Mouse (Mus musculus): ENCODE data around the gene Gm5105. TPM values are rescaled to one million over a fixed set of nuclear protein-coding genes. Genes with fewer than 3 reads are reported as not detected.

Gm5105 gene
- polyA plus RNA-seq, 1 experiment from 2014 or later: 0.56 TPM

DNA sequence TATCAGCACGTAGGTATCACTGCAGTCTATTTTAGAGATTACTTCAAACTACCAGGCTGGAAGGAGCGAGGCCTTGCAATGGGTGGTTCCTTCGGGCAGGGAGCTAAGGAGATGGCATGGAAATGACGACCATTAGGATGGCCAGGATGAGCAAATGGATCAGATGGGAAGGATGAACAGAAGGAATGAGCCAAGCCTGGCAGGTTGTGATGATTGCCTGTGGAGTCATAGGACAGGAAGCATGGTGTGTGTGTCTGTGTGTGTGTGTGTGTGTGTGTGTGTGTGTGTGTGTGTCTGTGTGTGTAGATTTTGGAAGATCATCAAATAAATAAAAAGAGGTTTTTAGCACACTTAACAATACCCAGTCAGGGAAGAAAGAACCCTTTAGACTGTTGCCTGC, 44.5 kb downstream of the Gm5105 start:
- no peaks in the 10 kb centered on the region for H3K36me3 ChIP-seq
- no peak overlapping the region for H3K4me3 ChIP-seq
- no peaks in the 10 kb centered on the region for H3K27me3 ChIP-seq (replicated peaks)
- H3K9me3 ChIP-seq: 0 out of 2 replicates have a peak, but pooled peaks cover 7% of the 10 kb centered on the region
- 84% methylated on average over 4 of the region's 4 CpGs for WGBS
- no peak overlapping the region for H3K9ac ChIP-seq
- H3K4me1 ChIP-seq: peaks cover 17% of the 10 kb centered on the region
- H3K27ac ChIP-seq (replicated peaks): no peak overlapping the region
- ATAC-seq (ENCODE audit: extremely low read depth, insufficient number of reproducible peaks, low FRiP score, low TSS enrichment): no peak
- no peak overlapping the region for H3K4me2 ChIP-seq

- Histone ChIP-seq H3K4me2 (no peak overlapping the region), H3K9me3 (0 out of 2 replicates have a peak, but pooled peaks cover 7% of the 10 kb centered on the region), H3K27me3 (replicated peaks) (no peaks in the 10 kb centered on the region), H3K36me3 (no peaks in the 10 kb centered on the region), H3K27ac (replicated peaks) (no peak overlapping the region), H3K4me3 (no peak overlapping the region), H3K4me1 (peaks cover 11% of the 10 kb centered on the region), H3K9ac (no peak overlapping the region)
- no peak for ATAC-seq (ENCODE audit: extremely low read depth, insufficient number of reproducible peaks, low FRiP score, low TSS enrichment)
- WGBS: 80% methylated on average over 4 of the region's 4 CpGs
These were observed 45.2 kb downstream of the Gm5105 start for GRCm38 (mm10) chr3:138022003-138022402.

GRCm38 (mm10) chr3:138016810-138017209, 50.4 kb downstream of the Gm5105 start:
- Histone ChIP-seq H3K36me3 (no peaks in the 10 kb centered on the region), H3K9ac (no peak overlapping the region)

GRCm38 (mm10) chr3:138014725-138015124, 52.5 kb downstream of the Gm5105 start:
- Histone ChIP-seq H3K4me1 (peaks cover 19% of the 10 kb centered on the region), H3K9ac (no peak overlapping the region), H3K27ac (replicated peaks) (no peak overlapping the region), H3K4me3 (no peak overlapping the region), H3K4me2 (no peak overlapping the region), H3K36me3 (no peaks in the 10 kb centered on the region), H3K9me3 (0 out of 2 replicates have a peak, but pooled peaks cover 7% of the 10 kb centered on the region), H3K27me3 (replicated peaks) (no peaks in the 10 kb centered on the region)
- no peak for ATAC-seq (ENCODE audit: extremely low read depth, insufficient number of reproducible peaks, low FRiP score, low TSS enrichment)
- WGBS: 19% methylated on average over 2 of the region's 2 CpGs

More at GRCm38 (mm10) chr3:138016810-138017209, 50.4 kb downstream of the Gm5105 start:
- no peak overlapping the region for H3K27ac ChIP-seq (replicated peaks)
- H3K9me3 ChIP-seq: 0 out of 2 replicates have a peak, but pooled peaks cover 7% of the 10 kb centered on the region
- 78% methylated on average over 12 of the region's 12 CpGs for WGBS
- H3K4me2 ChIP-seq: no peak overlapping the region
- H3K27me3 ChIP-seq (replicated peaks): no peaks in the 10 kb centered on the region
- no peak overlapping the region for H3K4me3 ChIP-seq
- ATAC-seq (ENCODE audit: extremely low read depth, insufficient number of reproducible peaks, low FRiP score, low TSS enrichment): no peak
- peaks cover 5% of the 10 kb centered on the region for H3K4me1 ChIP-seq

DNA sequence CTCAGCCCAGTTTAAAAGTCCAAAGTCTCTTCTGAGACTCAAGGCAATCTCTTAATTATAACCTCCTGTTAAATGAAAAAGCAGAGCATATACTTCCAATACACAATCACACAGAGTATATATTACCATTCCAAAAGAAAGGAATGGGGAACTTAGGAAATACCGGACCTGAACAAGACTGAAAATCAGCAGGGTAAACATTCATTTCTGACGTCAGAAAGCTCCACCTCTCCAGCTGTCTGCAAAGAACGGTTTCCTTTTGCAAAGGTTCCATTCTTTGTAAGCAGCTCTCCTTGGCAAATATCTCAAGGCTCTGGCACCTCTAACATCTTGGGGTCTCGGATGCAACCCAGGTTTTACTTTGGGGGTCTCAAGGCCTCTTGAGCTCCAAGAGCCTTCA, 54.8 kb downstream of the Gm5105 start:
- no peaks in the 10 kb centered on the region for H3K27me3 ChIP-seq (replicated peaks)
- no peak overlapping the region for H3K4me3 ChIP-seq
- H3K36me3 ChIP-seq: no peaks in the 10 kb centered on the region
- H3K9ac ChIP-seq: no peak overlapping the region
- H3K9me3 ChIP-seq: no peaks in the 10 kb centered on the region
- ATAC-seq (ENCODE audit: extremely low read depth, insufficient number of reproducible peaks, low FRiP score, low TSS enrichment): no peak
- H3K4me1 ChIP-seq: peaks cover 34% of the 10 kb centered on the region
- no peak overlapping the region for H3K27ac ChIP-seq (replicated peaks)
- WGBS: 49% methylated on average over 4 of the region's 4 CpGs
- H3K4me2 ChIP-seq: no peak overlapping the region

GRCm38 (mm10) chr3:138008152-138008551, 59.0 kb downstream of the Gm5105 start:
- whole genome bisulfite sequencing: 33% methylated on average over 6 of the region's 6 CpGs
- Histone ChIP-seq H3K27ac (replicated peaks) (peak overlapping the region; percentile 65), H3K36me3 (peaks cover 5% of the 10 kb centered on the region; the same call in 1 of the 2 replicates), H3K27me3 (replicated peaks) (no peaks in the 10 kb centered on the region), H3K4me3 (no peak overlapping the region), H3K9ac (peak overlapping the region; percentile 0; the same call in 1 of the 2 replicates), H3K9me3 (0 out of 2 replicates have a peak, but pooled peaks cover 7% of the 10 kb centered on the region), H3K4me2 (peak overlapping the region; percentile 22; the same call in 1 of the 2 replicates), H3K4me1 (peaks cover 50% of the 10 kb centered on the region)
- no peak for ATAC-seq (ENCODE audit: extremely low read depth, insufficient number of reproducible peaks, low FRiP score, low TSS enrichment)

GRCm38 (mm10) chr3:138006896-138007295, 60.3 kb downstream of the Gm5105 start:
- Histone ChIP-seq H3K4me3 (no peak overlapping the region), H3K4me1 (peaks cover 61% of the 10 kb centered on the region), H3K9me3 (0 out of 2 replicates have a peak, but pooled peaks cover 7% of the 10 kb centered on the region), H3K36me3 (peaks cover 5% of the 10 kb centered on the region; the same call in 1 of the 2 replicates), H3K9ac (0 out of 2 replicates have a peak overlapping the region, but pooled peaks have one; percentile 7), H3K4me2 (no peak overlapping the region), H3K27ac (replicated peaks) (no peak overlapping the region), H3K27me3 (replicated peaks) (no peaks in the 10 kb centered on the region)
- ATAC-seq (ENCODE audit: extremely low read depth, insufficient number of reproducible peaks, low FRiP score, low TSS enrichment): no peak
- 48% methylated on average over 3 of the region's 3 CpGs for WGBS

GRCm38 (mm10) chr3:138003264-138003663, 63.9 kb downstream of the Gm5105 start:
- Histone ChIP-seq H3K27ac (replicated peaks) (no peak overlapping the region), H3K9me3 (0 out of 2 replicates have a peak, but pooled peaks cover 7% of the 10 kb centered on the region), H3K36me3 (peaks cover 5% of the 10 kb centered on the region; the same call in 1 of the 2 replicates), H3K4me3 (no peak overlapping the region), H3K4me1 (peaks cover 73% of the 10 kb centered on the region), H3K4me2 (no peak overlapping the region), H3K27me3 (replicated peaks) (no peaks in the 10 kb centered on the region), H3K9ac (no peak overlapping the region)
- no peak for ATAC-seq (ENCODE audit: extremely low read depth, insufficient number of reproducible peaks, low FRiP score, low TSS enrichment)
- 71% methylated on average over 7 of the region's 7 CpGs for WGBS

DNA sequence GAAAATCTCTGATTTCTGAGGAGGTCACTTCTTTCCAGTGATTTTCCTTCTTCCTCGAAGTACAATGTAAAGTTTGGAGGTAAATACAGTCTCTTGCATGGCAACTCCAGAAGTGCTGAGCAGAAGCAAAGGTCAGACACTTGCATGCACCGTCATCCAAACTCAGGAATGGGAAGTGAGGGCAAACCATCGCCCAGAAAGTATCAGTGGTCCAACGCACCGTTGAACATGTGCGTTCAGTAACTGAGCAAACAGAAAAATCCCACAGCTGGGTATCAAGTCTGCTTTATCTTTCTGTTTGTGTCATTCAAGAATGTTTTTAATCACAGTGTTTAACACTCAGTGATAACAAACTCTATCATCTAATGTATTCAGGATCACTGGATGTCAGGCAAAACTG, 64.6 kb downstream of the Gm5105 start:
- Histone ChIP-seq H3K4me3 (no peak overlapping the region), H3K27me3 (replicated peaks) (no peaks in the 10 kb centered on the region), H3K9ac (no peak overlapping the region), H3K36me3 (peaks cover 5% of the 10 kb centered on the region; the same call in 1 of the 2 replicates), H3K4me2 (no peak overlapping the region), H3K4me1 (peaks cover 73% of the 10 kb centered on the region), H3K27ac (replicated peaks) (no peak overlapping the region), H3K9me3 (0 out of 2 replicates have a peak, but pooled peaks cover 7% of the 10 kb centered on the region)
- 72% methylated on average over 6 of the region's 6 CpGs for WGBS
- no peak for ATAC-seq (ENCODE audit: extremely low read depth, insufficient number of reproducible peaks, low FRiP score, low TSS enrichment)

GRCm38 (mm10) chr3:138001865-138002264, 65.3 kb downstream of the Gm5105 start:
- Histone ChIP-seq H3K27ac (replicated peaks) (peak overlapping the region; percentile 94), H3K27me3 (replicated peaks) (no peaks in the 10 kb centered on the region), H3K4me2 (peak overlapping the region; percentile 65), H3K36me3 (peaks cover 5% of the 10 kb centered on the region; the same call in 1 of the 2 replicates), H3K4me1 (peaks cover 74% of the 10 kb centered on the region), H3K9me3 (0 out of 2 replicates have a peak, but pooled peaks cover 7% of the 10 kb centered on the region), H3K4me3 (peak overlapping the region; percentile 43), H3K9ac (peak overlapping the region; percentile 77)
- 39% methylated on average over 4 of the region's 4 CpGs for WGBS
- no peak for ATAC-seq (ENCODE audit: extremely low read depth, insufficient number of reproducible peaks, low FRiP score, low TSS enrichment)

DNA sequence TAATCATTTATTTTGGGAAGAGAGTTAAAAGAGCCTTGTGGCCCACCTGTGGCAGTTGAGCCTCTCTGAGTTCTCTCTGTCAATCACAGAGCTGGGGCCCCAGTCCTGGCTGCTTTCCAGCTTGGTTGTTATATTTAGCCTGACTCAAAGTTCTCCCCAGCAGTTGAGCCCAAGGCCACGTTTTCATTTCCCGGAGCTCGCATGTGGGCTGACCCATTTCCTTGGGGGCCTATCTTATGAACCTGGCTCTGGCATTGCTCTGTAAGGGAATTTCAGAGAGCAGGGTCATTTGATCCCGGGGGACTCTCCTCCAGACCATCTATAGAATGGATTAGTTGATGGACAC, 66.5 kb downstream of the Gm5105 start:
- peak overlapping the region; percentile 43 for H3K4me3 ChIP-seq
- H3K27ac ChIP-seq (replicated peaks): peak overlapping the region; percentile 94
- H3K9me3 ChIP-seq: 0 out of 2 replicates have a peak, but pooled peaks cover 7% of the 10 kb centered on the region
- peaks cover 81% of the 10 kb centered on the region for H3K4me1 ChIP-seq
- 17% methylated on average over 4 of the region's 4 CpGs for WGBS
- ATAC-seq (ENCODE audit: extremely low read depth, insufficient number of reproducible peaks, low FRiP score, low TSS enrichment): 0 out of 2 replicates have a peak, but pooled peaks have one; percentile 28
- peaks cover 5% of the 10 kb centered on the region; the same call in 1 of the 2 replicates for H3K36me3 ChIP-seq
- H3K27me3 ChIP-seq (replicated peaks): no peaks in the 10 kb centered on the region
- peak overlapping the region; percentile 65 for H3K4me2 ChIP-seq
- H3K9ac ChIP-seq: peak overlapping the region; percentile 77

Data from heart, embryonic 13.5 days (tissue).